Mouse (Mus musculus) myocyte (in vitro differentiated cells): ENCODE data around the gene Tjp1. TPM values are rescaled to one million over a fixed set of nuclear protein-coding genes. Genes with fewer than 3 reads are reported as not detected.
A peak's percentile ranks its signal among the peaks of the same experiment; 100 is the strongest.

Experiments used
- H3K27me3 ChIP-seq: one replicate; pipeline ENCODE4 v1.6.1; 2011; ENCODE audit not compliant: control insufficient read depth, insufficient read depth, insufficient read length
- H3K36me3 ChIP-seq: one replicate; pipeline ENCODE4 v1.6.1; 2011; ENCODE audit not compliant: control insufficient read depth, insufficient read depth
- H3K4me2 ChIP-seq: one replicate; pipeline ENCODE4 v1.6.1; 2011; ENCODE audit warnings: low read depth, control low read depth
- H3K4me3 ChIP-seq: one replicate; pipeline ENCODE4 v1.5.1; 2011; ENCODE audit warnings: mild to moderate bottlenecking, control low read depth, moderate library complexity
- H3K79me2 ChIP-seq: one replicate; pipeline ENCODE4 v1.6.1; 2011; ENCODE audit not compliant: control insufficient read depth, insufficient read depth
- H3ac ChIP-seq: one replicate; pipeline ENCODE4 v1.6.1; 2011; ENCODE audit not compliant: control insufficient read depth, insufficient read length
- CEBPB ChIP-seq: IDR thresholded peaks from 2 replicates; pipeline ENCODE4 v1.6.1; 2011; ENCODE audit warnings: mild to moderate bottlenecking, moderate library complexity; ENCODE audit not compliant: poor library complexity, insufficient read depth, severe bottlenecking
- E2F4 ChIP-seq: IDR thresholded peaks from one replicate; pipeline ENCODE4 v1.6.1; 2011; ENCODE audit warnings: mild to moderate bottlenecking, control low read depth, moderate library complexity; ENCODE audit not compliant: insufficient read depth
- MAX ChIP-seq: IDR thresholded peaks from one replicate; pipeline ENCODE4 v1.6.1; 2011; ENCODE audit warnings: low read depth, mild to moderate bottlenecking, control low read depth
- MYOD1 ChIP-seq, 3 experiments: IDR thresholded peaks; one replicate each; pipeline ENCODE4 v1.6.1; 2011; ENCODE audit warnings: control low read depth in 2 of 3, low read depth in 2 of 3, mild to moderate bottlenecking in 2 of 3, moderate library complexity in 1 of 3; ENCODE audit not compliant: insufficient read length in 2 of 3, control insufficient read depth in 1 of 3
- MYOG ChIP-seq, 3 experiments: IDR thresholded peaks; one replicate each; pipeline ENCODE4 v1.6.1; 2011; ENCODE audit warnings: control low read depth in 2 of 3, low read depth in 2 of 3, mild to moderate bottlenecking in 2 of 3; ENCODE audit not compliant: insufficient read length in 2 of 3, control insufficient read depth in 1 of 3, insufficient read depth in 1 of 3
- POLR2A ChIP-seq: IDR thresholded peaks from one replicate; pipeline ENCODE4 v1.6.1; 2011; ENCODE audit warnings: low read depth, mild to moderate bottlenecking, control low read depth, moderate library complexity; ENCODE audit not compliant: insufficient read length
- POLR2AphosphoS2 ChIP-seq: IDR thresholded peaks from one replicate; pipeline ENCODE4 v1.6.1; 2011; ENCODE audit warnings: low read depth, control low read depth; ENCODE audit not compliant: insufficient read length
- REST ChIP-seq: IDR thresholded peaks from one replicate; pipeline ENCODE4 v1.6.1; 2011; ENCODE audit warnings: mild to moderate bottlenecking, control low read depth, moderate library complexity; ENCODE audit not compliant: insufficient read depth, insufficient read length
- SRF ChIP-seq: IDR thresholded peaks from one replicate; pipeline ENCODE4 v1.6.1; 2011; ENCODE audit warnings: low read depth; ENCODE audit not compliant: control insufficient read depth, insufficient read length
- TCF12 ChIP-seq: IDR thresholded peaks from one replicate; pipeline ENCODE4 v1.6.1; 2011; ENCODE audit warnings: mild to moderate bottlenecking, control low read depth; ENCODE audit not compliant: poor library complexity, insufficient read depth, severe bottlenecking
- TCF3 ChIP-seq: IDR thresholded peaks from one replicate; pipeline ENCODE4 v1.6.1; 2011; ENCODE audit warnings: low read depth, control low read depth; ENCODE audit not compliant: insufficient read length
- USF1 ChIP-seq: IDR thresholded peaks from one replicate; pipeline ENCODE4 v1.6.1; 2011; ENCODE audit warnings: low read depth, mild to moderate bottlenecking, control low read depth, moderate library complexity
- polyA plus RNA-seq: library from polyadenylated mRNA; unstranded; fragments of >200 nt; fragmentation: generic; extraction: Trizol; gene quantifications from one replicate; pipeline ENCODE4 v1.2.1, GENCODE M21; 2012; ENCODE audit warnings: missing spikeins

The Tjp1 gene
- polyA plus RNA-seq, 1 experiment = 24.3 TPM

DNA sequence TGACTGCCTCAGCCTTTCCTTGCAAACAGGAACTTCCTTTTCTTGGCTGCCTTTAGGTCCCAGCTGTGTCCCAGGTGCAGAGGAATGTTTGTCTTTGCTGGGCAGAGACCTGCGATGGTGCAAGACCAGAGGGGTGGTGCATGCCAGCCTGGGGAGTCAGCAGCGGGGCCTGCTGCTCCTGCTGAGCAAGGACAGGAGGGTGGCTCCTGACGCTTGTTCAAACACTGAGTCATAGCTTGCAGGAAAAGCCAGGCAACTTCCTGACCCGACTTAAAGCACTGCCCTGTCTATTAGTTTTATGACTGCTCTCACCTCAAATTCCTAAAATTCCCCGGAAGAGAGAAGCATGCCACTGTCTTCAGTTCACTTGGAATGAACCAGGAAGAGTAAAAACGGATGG is 57.9 kb downstream of the Tjp1 start:
- Histone ChIP-seq H3K4me2 (peak overlapping the region; percentile 57), H3K79me2 (no peaks in the 10 kb centered on the region), H3K27me3 (no peaks in the 10 kb centered on the region), H3K4me3 (no peak overlapping the region), H3ac (no peak overlapping the region), H3K36me3 (no peaks in the 10 kb centered on the region)
- TF ChIP-seq SRF = no peak
- TF ChIP-seq POLR2A = no peak
- no peak for TF ChIP-seq USF1
- peak in 1 of 3 experiments; percentile 82 for TF ChIP-seq MYOG (IDR thresholded peaks at IDR 0.05; ENCODE audit: control insufficient read depth in 1 of 3, insufficient read depth in 1 of 3, insufficient read length in 2 of 3, low read depth in 2 of 3)
- peak; percentile 16 for TF ChIP-seq TCF12
- TF ChIP-seq MYOD1 (IDR thresholded peaks at IDR 0.05; ENCODE audit: control insufficient read depth in 1 of 3, insufficient read length in 2 of 3, low read depth in 2 of 3) = peak in 2 of 3 experiments; percentile 36 to 71
- TF ChIP-seq MAX = no peak
- TF ChIP-seq CEBPB = peak; percentile 87

DNA sequence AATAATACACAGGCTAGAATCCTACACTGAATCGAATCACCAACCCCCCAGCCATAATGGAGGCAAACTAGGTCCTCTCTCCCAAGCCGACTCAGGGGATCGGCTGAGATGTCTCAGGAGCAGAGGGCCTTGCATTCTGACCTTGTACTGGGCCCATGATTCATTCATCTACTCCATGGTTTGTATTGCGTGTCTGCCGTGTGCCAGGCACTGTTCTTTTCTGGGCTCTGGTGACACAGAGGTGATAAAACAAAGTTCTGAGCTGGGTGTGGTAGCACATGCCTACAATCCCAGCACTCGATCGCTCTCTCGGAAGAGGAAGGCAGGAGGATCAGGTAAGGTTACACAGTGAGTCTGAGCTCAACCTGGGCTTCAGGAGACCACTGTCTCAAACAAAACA is 59.4 kb downstream of the Tjp1 start:
- Histone ChIP-seq H3K36me3 (no peaks in the 10 kb centered on the region), H3K27me3 (no peaks in the 10 kb centered on the region), H3K4me2 (peak overlapping the region; percentile 31), H3K79me2 (no peaks in the 10 kb centered on the region), H3ac (no peak overlapping the region), H3K4me3 (no peak overlapping the region)
- TF ChIP-seq MAX (no peak), MYOG (IDR thresholded peaks at IDR 0.05; ENCODE audit: control insufficient read depth in 1 of 3, insufficient read depth in 1 of 3, insufficient read length in 2 of 3, low read depth in 2 of 3) (no peak), TCF12 (no peak), TCF3 (no peak), POLR2A (no peak), SRF (no peak), E2F4 (no peak), POLR2AphosphoS2 (no peak), MYOD1 (IDR thresholded peaks at IDR 0.05; ENCODE audit: control insufficient read depth in 1 of 3, insufficient read length in 2 of 3, low read depth in 2 of 3) (no peak), REST (no peak), CEBPB (no peak), USF1 (no peak)

DNA sequence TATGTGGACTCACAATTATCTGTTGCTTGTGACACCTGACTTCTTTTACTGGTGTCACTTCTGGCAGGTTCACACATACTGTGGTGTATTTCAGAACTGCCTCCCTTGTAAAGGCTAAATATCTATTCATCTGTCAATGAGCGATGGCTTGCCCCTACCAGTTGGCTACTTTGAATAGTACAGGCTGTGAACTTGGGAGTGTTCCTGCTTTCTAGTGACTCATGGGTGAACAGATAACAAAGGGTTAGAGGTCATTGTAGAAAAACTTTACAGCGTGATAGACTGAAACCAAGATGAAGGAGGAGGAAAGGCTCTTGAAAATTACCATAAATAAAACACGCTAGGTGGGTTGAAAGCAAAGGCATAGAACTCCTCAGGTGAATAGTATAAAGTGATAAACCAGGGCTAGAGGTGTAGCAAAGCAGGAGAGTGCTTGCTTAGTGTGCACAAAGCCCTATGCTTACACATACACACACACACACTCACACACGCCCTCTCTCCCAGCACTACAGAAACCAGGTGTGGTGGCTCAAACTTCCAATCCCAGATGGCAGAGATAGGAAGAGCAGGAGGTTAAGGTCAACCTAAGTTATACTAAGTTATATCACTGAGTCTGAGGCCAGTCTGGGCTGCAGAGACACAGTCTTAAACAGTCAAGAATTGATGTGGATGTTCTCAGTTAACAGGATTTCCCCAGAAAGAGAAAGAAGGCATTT is 60.1 kb downstream of the Tjp1 start:
- Histone ChIP-seq H3K36me3 (no peaks in the 10 kb centered on the region), H3K27me3 (no peaks in the 10 kb centered on the region), H3K79me2 (no peaks in the 10 kb centered on the region), H3K4me3 (no peak overlapping the region), H3K4me2 (no peak overlapping the region), H3ac (no peak overlapping the region)
- no peak for TF ChIP-seq SRF
- no peak for TF ChIP-seq CEBPB
- no peak for TF ChIP-seq POLR2A
- no peak for TF ChIP-seq MYOD1 (IDR thresholded peaks at IDR 0.05; ENCODE audit: control insufficient read depth in 1 of 3, insufficient read length in 2 of 3, low read depth in 2 of 3)
- no peak for TF ChIP-seq USF1

DNA sequence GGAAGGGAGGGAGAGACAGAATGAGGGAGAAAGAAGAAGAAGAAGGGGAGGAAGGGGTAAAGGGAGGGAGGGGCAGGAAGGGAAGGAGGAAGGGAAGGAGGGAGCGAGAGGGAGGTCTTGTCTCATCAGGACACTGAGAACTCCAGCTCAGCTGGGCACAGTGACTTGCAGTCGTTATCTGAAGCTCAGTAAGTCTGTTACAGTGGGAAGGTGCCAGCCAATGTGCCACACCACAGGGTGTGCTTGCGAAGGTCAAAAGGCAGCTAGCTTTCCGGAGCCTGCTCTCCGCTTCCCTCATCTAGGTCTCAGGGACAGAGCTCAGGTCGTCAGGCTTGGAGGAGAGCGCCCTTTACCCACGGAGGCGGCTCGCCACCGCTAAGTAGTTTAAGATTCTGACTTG is 61.4 kb downstream of the Tjp1 start:
- no peaks in the 10 kb centered on the region for H3K36me3 ChIP-seq
- no peak for TF ChIP-seq MAX
- TF ChIP-seq POLR2AphosphoS2 = no peak
- no peak for TF ChIP-seq REST
- TF ChIP-seq USF1 = no peak
- TF ChIP-seq MYOG (IDR thresholded peaks at IDR 0.05; ENCODE audit: control insufficient read depth in 1 of 3, insufficient read depth in 1 of 3, insufficient read length in 2 of 3, low read depth in 2 of 3) = no peak
- TF ChIP-seq TCF3 = no peak
- no peak for TF ChIP-seq POLR2A
- no peak for TF ChIP-seq TCF12
- no peak for TF ChIP-seq CEBPB
- TF ChIP-seq SRF = no peak
- no peak for TF ChIP-seq E2F4
- TF ChIP-seq MYOD1 (IDR thresholded peaks at IDR 0.05; ENCODE audit: control insufficient read depth in 1 of 3, insufficient read length in 2 of 3, low read depth in 2 of 3) = no peak
- H3K4me2 ChIP-seq = no peak overlapping the region
- no peak overlapping the region for H3K4me3 ChIP-seq
- no peaks in the 10 kb centered on the region for H3K79me2 ChIP-seq
- H3K27me3 ChIP-seq = no peaks in the 10 kb centered on the region
- H3ac ChIP-seq = no peak overlapping the region

DNA sequence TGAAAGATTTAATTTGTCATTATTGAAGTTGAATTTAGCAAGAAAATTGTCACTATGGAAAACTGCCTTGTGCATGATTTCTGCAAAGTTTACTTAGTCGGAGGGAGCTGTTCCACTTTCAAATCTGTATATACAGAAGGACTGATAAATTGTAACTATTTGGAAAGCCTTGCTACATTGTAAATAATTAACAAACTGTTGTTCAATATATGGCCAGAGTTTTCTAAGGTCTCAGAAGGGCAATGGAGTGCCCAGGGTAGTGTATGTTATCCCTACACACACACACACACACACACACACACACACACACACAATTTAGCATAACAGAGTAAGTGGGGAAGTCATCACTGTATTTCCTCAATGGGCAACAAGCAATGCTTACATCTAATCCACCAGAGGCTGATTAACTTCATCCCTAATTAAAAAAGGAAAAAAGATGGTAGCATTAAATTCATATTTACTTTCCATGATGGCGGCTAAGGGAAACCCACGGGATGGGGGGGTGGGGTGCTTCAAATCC is 63.0 kb downstream of the Tjp1 start:
- no peaks in the 10 kb centered on the region for H3K36me3 ChIP-seq
- H3K4me3 ChIP-seq = no peak overlapping the region
- TF ChIP-seq MAX = no peak
- TF ChIP-seq USF1 = no peak
- no peak for TF ChIP-seq MYOD1 (IDR thresholded peaks at IDR 0.05; ENCODE audit: control insufficient read depth in 1 of 3, insufficient read length in 2 of 3, low read depth in 2 of 3)
- no peak for TF ChIP-seq TCF12
- H3K4me2 ChIP-seq = no peak overlapping the region
- no peaks in the 10 kb centered on the region for H3K79me2 ChIP-seq
- H3K27me3 ChIP-seq = no peaks in the 10 kb centered on the region
- no peak overlapping the region for H3ac ChIP-seq
